Mouse (Mus musculus): Measurements from ENCODE around the gene Eif4a1. TPM values are rescaled to one million over a fixed set of nuclear protein-coding genes. Genes with fewer than 3 reads are reported as not detected.
A peak's percentile ranks its signal among the peaks of the same experiment; 100 is the strongest.

The Eif4a1 gene
- polyA plus RNA-seq, 1 experiment from 2014 or later: 751 TPM

DNA sequence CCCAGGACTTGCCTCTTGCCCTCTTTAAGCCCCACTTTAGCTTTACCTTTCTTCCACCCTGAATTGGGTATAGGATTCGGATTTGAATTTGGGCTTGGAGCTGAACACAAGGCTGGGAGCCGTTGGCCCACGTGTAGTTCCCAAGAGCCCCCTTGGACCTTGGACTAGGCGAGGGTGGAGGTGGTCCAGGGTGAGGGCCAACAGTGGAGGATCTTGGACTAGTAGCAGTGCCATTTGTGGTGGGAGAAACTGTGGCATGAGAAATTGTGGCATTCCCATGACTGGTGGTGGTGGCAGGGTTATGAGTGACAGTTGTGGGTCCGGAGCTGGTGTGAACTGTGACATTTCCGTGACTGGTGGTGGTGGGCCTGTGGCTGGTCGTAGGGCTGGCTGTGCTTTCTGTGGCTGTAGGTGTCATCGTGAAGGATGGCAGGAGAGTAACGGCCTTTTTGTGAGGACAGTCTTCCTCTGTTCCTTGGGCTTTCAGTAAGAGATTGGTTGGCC is 6.7 kb downstream of the Eif4a1 start:
- no peak overlapping the region for H3K4me2 ChIP-seq
- H3K36me3 ChIP-seq (replicated peaks): peaks cover 64% of the 10 kb centered on the region
- 82% methylated on average over 9 of the region's 9 CpGs for WGBS
- H3K4me3 ChIP-seq (replicated peaks): no peak overlapping the region
- H3K4me1 ChIP-seq: peaks cover 33% of the 10 kb centered on the region
- H3K9me3 ChIP-seq: no peaks in the 10 kb centered on the region
- ATAC-seq (ENCODE audit: low FRiP score): no peak
- H3K27ac ChIP-seq: no peak overlapping the region
- H3K9ac ChIP-seq: no peak overlapping the region
- H3K27me3 ChIP-seq: no peaks in the 10 kb centered on the region

DNA sequence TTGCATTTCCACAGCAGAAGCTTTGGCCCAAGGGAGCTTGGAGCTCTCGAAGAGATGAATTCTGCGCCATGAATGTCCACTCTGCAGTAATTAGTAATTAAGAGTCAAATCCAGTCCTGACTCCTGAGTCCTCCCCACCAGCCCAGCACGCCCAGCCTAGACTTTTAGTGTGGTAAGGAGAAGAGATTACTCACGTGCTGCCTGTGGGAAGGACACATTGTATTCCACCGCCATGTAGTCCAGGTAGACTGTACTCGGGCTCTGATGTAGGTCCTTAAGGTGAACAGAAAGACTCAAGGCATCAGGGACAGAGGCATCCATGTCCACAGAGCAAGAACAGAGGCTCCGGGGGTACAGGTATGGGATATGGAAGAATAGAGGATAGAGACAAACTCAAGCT is 7.4 kb downstream of the Eif4a1 start:
- Histone ChIP-seq H3K27ac (no peak overlapping the region), H3K4me3 (replicated peaks) (no peak overlapping the region), H3K4me2 (no peak overlapping the region), H3K27me3 (no peaks in the 10 kb centered on the region), H3K36me3 (replicated peaks) (peaks cover 58% of the 10 kb centered on the region), H3K9me3 (no peaks in the 10 kb centered on the region), H3K4me1 (peaks cover 26% of the 10 kb centered on the region), H3K9ac (no peak overlapping the region)
- ATAC-seq (ENCODE audit: low FRiP score): no peak
- 94% methylated on average over 7 of the region's 7 CpGs for WGBS

DNA sequence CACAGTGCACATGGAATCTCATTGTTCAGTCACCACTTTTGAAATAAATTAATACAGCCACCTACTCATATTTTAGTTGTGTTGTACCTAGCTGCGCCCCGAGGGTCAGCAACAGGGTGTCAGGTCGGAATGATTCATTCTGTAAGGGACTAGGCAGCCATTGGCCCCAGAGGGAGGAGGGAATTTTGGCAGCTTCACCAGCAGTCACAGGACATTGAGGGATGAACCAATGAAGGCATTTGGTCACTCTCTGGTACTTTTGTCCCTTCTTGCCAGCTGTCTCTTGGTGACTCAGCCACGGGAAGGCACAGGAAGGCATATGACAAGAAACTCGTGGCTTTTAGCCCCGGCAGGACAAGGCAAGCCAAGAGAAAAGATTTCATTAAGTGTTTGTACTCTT is 8.4 kb downstream of the Eif4a1 start:
- Histone ChIP-seq H3K27me3 (no peaks in the 10 kb centered on the region), H3K9ac (no peak overlapping the region), H3K9me3 (no peaks in the 10 kb centered on the region), H3K4me1 (peaks cover 18% of the 10 kb centered on the region), H3K4me2 (no peak overlapping the region), H3K4me3 (replicated peaks) (no peak overlapping the region), H3K27ac (peak overlapping the region; percentile 98; the same call in 1 of the 2 replicates), H3K36me3 (replicated peaks) (peaks cover 52% of the 10 kb centered on the region)
- no peak for ATAC-seq (ENCODE audit: low FRiP score)
- WGBS: 88% methylated on average over 6 of the region's 6 CpGs

DNA sequence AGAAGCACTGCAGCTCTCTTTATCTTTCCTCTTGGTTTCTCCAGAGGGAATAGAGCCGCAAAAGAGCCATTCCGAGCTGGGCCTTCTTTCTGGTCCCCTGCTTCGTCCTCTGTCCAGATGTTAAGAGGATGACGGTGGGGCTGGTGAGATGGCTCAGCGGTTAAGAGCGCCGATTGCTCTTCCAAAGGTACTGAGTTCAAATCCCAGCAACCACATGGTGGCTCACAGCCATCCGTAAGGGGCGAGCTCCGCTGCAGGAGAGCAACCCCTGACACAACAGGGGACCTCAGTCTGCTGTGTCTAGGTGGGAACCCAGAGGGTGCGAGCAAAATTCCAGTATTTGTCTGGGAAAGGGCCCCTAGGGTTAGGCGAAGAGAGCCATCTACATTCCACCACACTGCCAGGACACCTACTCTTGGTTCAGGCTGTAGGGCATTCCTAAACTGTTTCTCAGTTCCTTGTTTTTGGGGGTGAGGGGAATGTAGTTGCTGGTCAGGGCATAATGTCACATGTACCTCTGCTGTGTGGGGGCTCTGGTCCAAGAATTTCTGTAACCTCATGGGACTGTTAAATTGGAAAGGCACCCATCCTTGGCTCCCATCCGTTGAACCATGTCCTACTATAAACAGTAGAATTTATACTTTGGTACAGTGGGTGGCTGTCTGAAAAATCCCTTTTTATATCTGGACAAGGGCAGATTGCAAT is 9.1 kb downstream of the Eif4a1 start:
- H3K9me3 ChIP-seq: no peaks in the 10 kb centered on the region
- H3K9ac ChIP-seq: peak overlapping the region; percentile 63
- peaks cover 52% of the 10 kb centered on the region for H3K36me3 ChIP-seq (replicated peaks)
- H3K27ac ChIP-seq: peak overlapping the region; percentile 98
- 76% methylated on average over 13 of the region's 13 CpGs for WGBS
- peak overlapping the region; percentile 59 for H3K4me2 ChIP-seq
- ATAC-seq (ENCODE audit: low FRiP score): peak; percentile 18
- peaks cover 18% of the 10 kb centered on the region for H3K4me1 ChIP-seq
- no peaks in the 10 kb centered on the region for H3K27me3 ChIP-seq
- H3K4me3 ChIP-seq (replicated peaks): peak overlapping the region; percentile 53

DNA sequence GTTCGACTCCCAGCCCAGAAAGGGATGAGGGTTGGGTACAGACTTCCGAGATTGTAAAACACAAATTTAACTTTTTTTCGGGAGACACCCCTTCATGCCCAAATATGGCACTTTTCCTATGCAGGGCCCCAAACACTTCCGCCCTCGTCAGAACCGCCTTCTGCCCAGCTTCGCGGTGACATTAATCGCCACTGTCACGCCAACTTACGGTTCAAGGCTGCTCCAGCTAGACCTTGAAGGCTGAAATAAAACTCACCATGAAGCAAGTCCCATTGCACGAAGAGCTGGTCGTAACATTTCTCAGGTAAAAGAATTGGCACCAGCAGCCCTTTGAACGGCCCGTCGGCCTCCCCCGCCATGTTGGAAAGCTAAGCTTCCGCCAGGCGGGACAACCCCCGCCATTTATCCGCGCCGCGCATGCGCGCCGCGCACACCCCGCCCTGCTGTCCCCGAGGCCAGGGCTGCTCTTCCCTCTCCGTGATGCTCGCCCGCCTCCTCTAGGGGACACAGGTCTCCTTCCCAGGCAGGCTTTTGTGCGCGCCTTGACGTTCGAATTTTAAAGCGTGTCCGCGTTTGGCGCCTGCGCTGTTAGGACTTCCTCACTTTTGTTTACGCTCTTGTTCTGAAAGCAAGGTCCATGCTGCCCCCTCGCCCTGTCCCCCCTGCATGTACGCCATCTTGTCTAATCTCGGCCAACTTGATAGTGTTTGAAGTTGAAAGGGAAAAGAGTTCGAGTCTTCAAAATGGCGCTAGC is 9.8 kb downstream of the Eif4a1 start, which contains the start of gene Mpdu1:
Mpdu1 (minus strand) TSS at position 430 of the 754 bp plus-strand sequence.
- Histone ChIP-seq H3K4me1 (peaks cover 18% of the 10 kb centered on the region), H3K4me3 (replicated peaks) (peak within 1 kb of the TSS; percentile 53), H3K27me3 (no peaks in the 10 kb centered on the region), H3K36me3 (replicated peaks) (peaks cover 52% of the 10 kb centered on the region), H3K9ac (peak within 1 kb of the TSS; percentile 63), H3K9me3 (no peaks in the 10 kb centered on the region), H3K4me2 (peak within 1 kb of the TSS; percentile 59), H3K27ac (peak within 1 kb of the TSS; percentile 98)
- WGBS: under 1% methylated on average over 48 of the region's 48 CpGs
- peak; percentile 95 for ATAC-seq (ENCODE audit: low FRiP score)

DNA sequence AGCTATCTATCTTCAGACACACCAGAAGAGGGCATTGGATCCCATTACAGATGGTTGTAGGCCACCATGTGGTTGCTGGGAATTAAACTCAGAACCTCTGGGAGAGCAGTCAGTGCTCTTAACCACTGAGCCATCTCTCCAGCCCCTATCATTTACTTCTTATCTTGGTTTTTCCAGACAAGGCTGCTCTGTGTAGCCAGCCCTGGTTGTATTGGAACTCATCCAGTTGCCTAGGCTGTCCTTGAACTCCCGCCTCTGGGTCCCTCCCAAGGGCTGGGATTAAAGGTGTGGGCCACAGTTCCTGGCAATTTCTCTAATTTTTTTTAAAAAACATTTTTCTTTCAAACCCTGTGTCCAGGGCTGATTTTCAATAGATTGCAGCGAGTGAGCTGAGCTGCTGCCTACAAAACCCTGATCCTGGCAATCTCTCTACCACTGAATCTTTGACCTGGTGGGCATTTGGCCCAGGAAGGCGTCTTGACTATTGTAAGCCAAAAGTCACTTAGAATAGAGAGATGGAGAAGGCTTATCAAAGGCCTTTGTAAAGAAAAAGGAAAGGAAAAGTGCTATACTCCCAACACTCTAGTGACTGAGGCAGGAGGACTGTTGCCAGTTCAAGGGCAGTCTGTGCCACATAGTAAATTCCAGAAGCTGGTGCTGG is 10.9 kb downstream of the Eif4a1 start:
- no peak for ATAC-seq (ENCODE audit: low FRiP score)
- Histone ChIP-seq H3K4me3 (replicated peaks) (peak overlapping the region; percentile 53), H3K27ac (peak overlapping the region; percentile 98), H3K4me1 (peaks cover 18% of the 10 kb centered on the region), H3K36me3 (replicated peaks) (peaks cover 54% of the 10 kb centered on the region), H3K4me2 (peak overlapping the region; percentile 59), H3K9me3 (no peaks in the 10 kb centered on the region), H3K27me3 (no peaks in the 10 kb centered on the region), H3K9ac (peak overlapping the region; percentile 63)
- WGBS: 85% methylated on average over 3 of the region's 3 CpGs

DNA sequence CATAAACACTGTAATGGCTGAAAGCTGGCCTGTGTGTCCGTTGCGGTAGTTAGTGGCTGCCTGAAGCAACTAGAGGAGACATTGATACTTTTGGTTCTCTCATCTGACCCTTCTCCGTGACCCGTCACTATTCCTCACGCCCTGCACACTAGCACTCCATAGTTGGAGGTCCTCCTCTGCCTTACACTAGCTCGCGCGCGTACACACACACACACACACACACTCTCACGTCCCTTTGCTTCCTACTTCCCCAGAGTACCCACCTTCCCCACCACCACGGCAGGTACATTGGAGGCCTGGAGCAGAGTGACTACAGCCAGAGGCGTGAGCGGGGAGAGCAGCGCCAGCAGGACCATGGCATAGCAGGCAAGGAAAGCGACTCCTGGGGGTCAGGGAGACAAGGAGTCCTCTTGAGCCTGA is 14.8 kb downstream of the Eif4a1 start:
- H3K36me3 ChIP-seq (replicated peaks): peaks cover 56% of the 10 kb centered on the region
- no peak overlapping the region for H3K4me2 ChIP-seq
- H3K27ac ChIP-seq: no peak overlapping the region
- H3K9ac ChIP-seq: no peak overlapping the region
- H3K4me3 ChIP-seq (replicated peaks): 0 out of 2 replicates have a peak overlapping the region, but pooled peaks have one; percentile 2
- 83% methylated on average over 15 of the region's 15 CpGs for WGBS
- ATAC-seq (ENCODE audit: low FRiP score): no peak
- H3K27me3 ChIP-seq: no peaks in the 10 kb centered on the region
- H3K9me3 ChIP-seq: no peaks in the 10 kb centered on the region
- peaks cover 27% of the 10 kb centered on the region for H3K4me1 ChIP-seq

DNA sequence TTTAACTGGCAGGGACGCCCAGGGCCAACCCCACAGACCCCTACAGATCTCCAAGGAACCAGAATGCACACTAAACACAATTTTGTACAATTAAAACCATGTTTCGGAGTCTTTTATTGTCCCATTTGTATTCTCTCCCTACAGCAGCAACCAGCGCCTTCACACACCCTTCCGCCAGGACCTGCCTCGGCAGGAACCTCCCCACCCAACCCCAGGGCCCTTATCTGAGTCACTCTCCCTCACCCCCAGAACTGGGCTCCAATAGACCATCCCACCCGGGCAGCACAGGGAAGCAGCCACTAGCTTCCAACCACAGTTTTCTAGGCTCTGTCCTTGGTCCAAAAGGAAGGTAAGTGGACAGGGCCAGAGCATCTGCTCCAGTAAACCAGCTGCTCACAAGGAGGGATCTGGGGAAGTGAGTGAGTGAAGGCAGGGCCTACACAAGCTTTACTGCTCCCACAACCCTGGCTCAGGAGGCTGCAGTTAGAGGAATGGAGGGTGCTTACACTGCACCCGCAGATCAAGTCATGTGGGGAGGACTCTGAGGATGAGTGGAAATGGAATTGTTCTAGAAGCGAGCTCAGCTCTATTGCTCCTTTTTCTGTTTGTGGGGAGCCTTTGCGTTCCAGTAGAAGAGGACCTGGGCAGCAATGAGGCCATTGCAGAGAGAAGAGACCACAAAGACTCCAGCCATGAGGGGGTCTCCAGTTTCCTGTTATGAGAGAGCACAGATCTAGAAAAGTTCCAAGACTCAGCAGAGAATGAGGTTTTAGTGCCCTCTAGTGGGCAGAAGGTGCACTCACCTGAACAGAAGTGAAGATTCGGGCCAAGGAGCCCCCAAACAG is 15.4 kb downstream of the Eif4a1 start:
- peak overlapping the region; percentile 36 for H3K27ac ChIP-seq

DNA sequence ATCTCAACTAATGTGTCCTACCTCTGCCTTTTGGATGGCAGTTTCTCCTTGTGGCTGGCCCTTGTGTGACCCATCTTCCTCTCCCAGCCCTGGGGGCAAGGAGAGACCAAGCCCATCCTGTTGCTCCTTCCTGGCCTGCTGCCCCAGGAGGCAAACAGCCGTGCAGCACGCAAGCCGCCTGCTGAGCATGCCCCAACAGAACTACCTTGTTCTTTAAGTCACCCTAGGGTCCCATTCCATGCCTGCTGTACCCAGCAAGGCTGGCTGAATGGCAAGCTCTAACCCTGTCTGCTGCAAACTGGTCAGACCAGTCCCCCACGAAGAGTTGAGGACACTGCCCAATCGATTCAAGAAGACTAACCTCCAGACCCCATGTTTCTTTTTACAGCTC is 16.2 kb downstream of the Eif4a1 start:
- H3K4me3 ChIP-seq (replicated peaks): no peak overlapping the region
- peaks cover 19% of the 10 kb centered on the region for H3K4me1 ChIP-seq
- WGBS: 87% methylated on average over 5 of the region's 5 CpGs
- ATAC-seq (ENCODE audit: low FRiP score): no peak
- no peak overlapping the region for H3K4me2 ChIP-seq
- H3K27ac ChIP-seq: no peak overlapping the region
- H3K27me3 ChIP-seq: no peaks in the 10 kb centered on the region
- H3K36me3 ChIP-seq (replicated peaks): peaks cover 70% of the 10 kb centered on the region
- no peak overlapping the region for H3K9ac ChIP-seq
- H3K9me3 ChIP-seq: no peaks in the 10 kb centered on the region

More for the DNA sequence above, 15.4 kb downstream of the Eif4a1 start:
- Histone ChIP-seq H3K4me2 (no peak overlapping the region), H3K9me3 (no peaks in the 10 kb centered on the region), H3K9ac (no peak overlapping the region), H3K4me1 (peaks cover 27% of the 10 kb centered on the region), H3K4me3 (replicated peaks) (0 out of 2 replicates have a peak overlapping the region, but pooled peaks have one; percentile 2), H3K36me3 (replicated peaks) (peaks cover 62% of the 10 kb centered on the region), H3K27me3 (no peaks in the 10 kb centered on the region)
- ATAC-seq (ENCODE audit: low FRiP score): no peak
- WGBS: 82% methylated on average over 10 of the region's 10 CpGs

DNA sequence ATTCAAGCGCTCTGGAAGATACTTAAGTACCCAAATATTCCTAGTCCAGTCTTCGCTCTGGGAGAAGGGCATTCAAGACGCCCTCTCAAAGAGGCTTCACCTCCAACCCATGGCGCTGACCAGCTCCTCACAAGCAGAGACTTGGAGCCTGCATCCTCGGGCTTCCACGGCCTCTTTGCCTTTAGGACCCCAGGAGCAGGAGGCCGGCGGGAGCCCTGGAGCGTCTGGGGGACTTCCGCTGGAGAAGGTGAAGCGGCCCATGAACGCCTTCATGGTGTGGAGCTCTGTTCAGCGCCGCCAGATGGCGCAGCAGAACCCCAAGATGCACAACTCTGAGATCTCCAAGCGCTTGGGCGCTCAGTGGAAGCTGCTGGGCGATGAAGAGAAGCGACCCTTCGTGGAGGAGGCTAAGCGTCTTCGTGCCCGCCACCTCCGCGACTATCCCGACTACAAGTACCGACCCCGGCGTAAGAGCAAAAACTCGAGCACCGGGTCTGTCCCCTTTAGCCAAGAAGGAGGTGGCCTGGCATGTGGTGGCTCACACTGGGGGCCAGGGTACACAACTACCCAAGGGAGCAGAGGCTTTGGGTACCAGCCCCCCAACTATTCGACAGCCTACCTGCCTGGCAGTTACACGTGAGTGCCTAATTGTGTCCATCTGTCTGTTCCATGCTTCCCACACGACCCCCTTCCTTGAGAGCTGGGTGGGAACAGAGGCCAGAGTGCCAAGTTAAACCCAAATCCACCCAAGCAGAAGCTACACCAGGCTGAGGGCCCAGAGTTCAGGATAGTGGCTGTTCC is 16.8 kb downstream of the Eif4a1 start, which contains the start of gene Sox15:
Sox15 (plus strand) TSS at position 51 of the 801 bp plus-strand sequence.
- H3K9ac ChIP-seq: no peak within 1 kb of the TSS
- H3K4me2 ChIP-seq: no peak within 1 kb of the TSS
- H3K27ac ChIP-seq: peak within 1 kb of the TSS; percentile 46; the same call in 1 of the 2 replicates
- no peaks in the 10 kb centered on the region for H3K27me3 ChIP-seq
- WGBS: 25% methylated on average over 34 of the region's 34 CpGs
- H3K4me1 ChIP-seq: peaks cover 16% of the 10 kb centered on the region
- peaks cover 76% of the 10 kb centered on the region for H3K36me3 ChIP-seq (replicated peaks)
- peak; percentile 79 for ATAC-seq (ENCODE audit: low FRiP score)
- no peak within 1 kb of the TSS; the same call in 1 of the 2 replicates for H3K4me3 ChIP-seq (replicated peaks)
- no peaks in the 10 kb centered on the region for H3K9me3 ChIP-seq

DNA sequence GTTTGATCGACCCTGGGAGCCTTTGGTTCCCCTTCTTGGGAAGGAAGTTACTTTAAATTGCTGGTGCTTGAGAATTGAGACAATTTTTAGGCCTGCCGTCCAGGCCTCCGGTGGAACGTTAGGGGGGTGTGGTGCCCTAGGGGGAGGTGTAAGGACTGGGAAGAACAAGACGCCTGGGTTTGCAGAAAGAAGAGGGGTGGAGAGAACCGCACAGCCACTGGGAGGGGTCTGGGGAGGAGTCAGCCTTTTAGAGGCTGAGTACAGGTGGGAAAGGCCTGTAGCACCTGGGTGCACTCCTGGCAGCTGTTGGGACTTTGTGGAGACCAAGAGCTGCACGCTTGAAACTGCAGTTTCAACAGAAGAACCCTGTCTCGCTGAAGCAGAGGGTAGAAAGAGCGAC is 17.5 kb downstream of the Eif4a1 start:
- 43% methylated on average over 9 of the region's 9 CpGs for WGBS

More for the DNA sequence above, 17.5 kb downstream of the Eif4a1 start:
- H3K9ac ChIP-seq: no peak overlapping the region
- peaks cover 16% of the 10 kb centered on the region for H3K4me1 ChIP-seq
- no peaks in the 10 kb centered on the region for H3K9me3 ChIP-seq
- H3K27ac ChIP-seq: peak overlapping the region; percentile 46; the same call in 1 of the 2 replicates
- no peak overlapping the region for H3K4me2 ChIP-seq
- no peak overlapping the region for H3K4me3 ChIP-seq (replicated peaks)
- no peaks in the 10 kb centered on the region for H3K27me3 ChIP-seq
- H3K36me3 ChIP-seq (replicated peaks): peaks cover 83% of the 10 kb centered on the region
- ATAC-seq (ENCODE audit: low FRiP score): no peak

Data from forebrain, embryonic 12.5 days (tissue).